Comparison of ENCODE assay signal across 15 mouse cellular contexts in the genomic region with DNA sequence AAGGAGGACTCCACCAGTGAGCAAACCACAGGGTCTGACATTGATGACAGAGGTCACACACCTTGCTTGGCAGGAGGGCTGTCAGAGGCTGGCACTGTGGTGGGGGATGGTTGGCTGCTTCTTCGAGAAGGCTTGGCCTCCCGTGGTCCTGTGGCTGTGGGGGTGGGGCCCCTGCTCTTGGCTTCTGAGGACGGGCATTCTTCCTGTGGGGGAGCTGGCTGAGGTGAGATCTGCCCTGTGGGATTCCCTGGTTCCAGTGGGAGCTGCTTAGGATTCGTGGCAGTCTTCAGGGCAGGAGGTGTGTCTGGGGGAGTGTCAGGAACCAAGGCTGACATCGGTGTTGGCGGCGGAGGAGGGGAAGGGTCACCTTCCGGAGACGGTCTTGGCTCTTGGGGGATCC. TPM values are rescaled to one million over a fixed set of nuclear protein-coding genes. Genes with fewer than 3 reads are reported as not detected.
DNase-seq lines count a peak whose midpoint lies in the region; ATAC-seq and TF ChIP-seq lines count a peak whose summit lies in the region.
"Had no signal": no experiment of that assay in that cellular context is flagged by ENCODE, and none has a peak within 500 bp of the region (broad histone marks: within the 10 kb centered on the region; RNA-seq: fewer than 3 reads in every experiment).

No protein-coding gene starts in this region.

- H3K36me3 ChIP-seq in kidney, embryonic 16.5 days (ENCODE audit: insufficient read depth, low read length) = peaks cover 45% of the 10 kb centered on the region
- peaks cover 49% of the 10 kb centered on the region for H3K36me3 ChIP-seq in E14TG2a.4 (ENCODE audit: insufficient read depth, low read length)
- H3K36me3 ChIP-seq in heart, embryonic 13.5 days = peaks cover 75% of the 10 kb centered on the region

- no peak overlapping the region for H3K4me3 ChIP-seq in cerebellum, adult 2 months (replicated peaks; ENCODE audit: insufficient read depth, low read depth, low read length)
- H3K4me3 ChIP-seq in kidney, embryonic 16.5 days (ENCODE audit: low read length) = no peak overlapping the region
- H3K4me3 ChIP-seq in E14TG2a.4 (replicated peaks; ENCODE audit: low read length) = peak overlapping the region; percentile 37
- no peak overlapping the region for H3K4me3 ChIP-seq in heart, embryonic 13.5 days
- H3K4me3 ChIP-seq: embryonic facial prominence, embryonic 10.5 days; limb, embryonic 15.5 days had no signal

- H3K4me1 ChIP-seq in cerebellum, adult 2 months (ENCODE audit: control insufficient read depth, insufficient read depth, low read length) = peaks cover 48% of the 10 kb centered on the region
- H3K4me1 ChIP-seq in kidney, embryonic 16.5 days (ENCODE audit: insufficient read depth, low read length) = peaks cover 10% of the 10 kb centered on the region
- H3K4me1 ChIP-seq in E14TG2a.4 (replicated peaks; ENCODE audit: low read depth, low read length) = peaks cover 75% of the 10 kb centered on the region
- peaks cover 57% of the 10 kb centered on the region for H3K4me1 ChIP-seq in heart, embryonic 13.5 days

- H3K9ac ChIP-seq in kidney, embryonic 16.5 days (replicated peaks; ENCODE audit: low read length) = no peak overlapping the region
- peak overlapping the region; percentile 55; the same call in 1 of the 2 replicates for H3K9ac ChIP-seq in heart, embryonic 13.5 days
- H3K9ac ChIP-seq: limb, embryonic 15.5 days had no signal

- TF ChIP-seq CTCF in cerebellum, adult 2 months (IDR thresholded peaks at IDR 0.05; ENCODE audit: borderline replicate concordance, insufficient read depth, low read depth, low read length) = no peak
- TF ChIP-seq CTCF in E14TG2a.4 (conservative IDR thresholded peaks at IDR 0.05; ENCODE audit: low read length) = no peak

- no peaks in the 10 kb centered on the region for H3K9me3 ChIP-seq in kidney, embryonic 16.5 days (ENCODE audit: low read length)
- no peaks in the 10 kb centered on the region for H3K9me3 ChIP-seq in E14TG2a.4 (ENCODE audit: low read length)
- H3K9me3 ChIP-seq in heart, embryonic 13.5 days = no peaks in the 10 kb centered on the region
- H3K9me3 ChIP-seq: embryonic facial prominence, embryonic 10.5 days; limb, embryonic 15.5 days had no signal

- TF ChIP-seq POLR2A in cerebellum, adult 2 months (IDR thresholded peaks at IDR 0.05; ENCODE audit: borderline replicate concordance, insufficient read depth, low read length) = no peak

- 10% methylated on average over 9 of the region's 9 CpGs for WGBS in cerebellum, adult 2 months
- 20% methylated on average over 9 of the region's 9 CpGs for WGBS in kidney, embryonic 16.5 days
- 25% methylated on average over 9 of the region's 9 CpGs for WGBS in heart, embryonic 13.5 days

- no peaks in the 10 kb centered on the region for H3K27me3 ChIP-seq in cerebellum, adult 2 months (ENCODE audit: control insufficient read depth, insufficient read depth, low read length)
- H3K27me3 ChIP-seq in kidney, embryonic 16.5 days (ENCODE audit: insufficient read depth, low read length) = no peaks in the 10 kb centered on the region
- H3K27me3 ChIP-seq in E14TG2a.4 (ENCODE audit: insufficient read depth, low read length) = peaks cover 20% of the 10 kb centered on the region
- H3K27me3 ChIP-seq in heart, embryonic 13.5 days (replicated peaks) = no peaks in the 10 kb centered on the region
- H3K27me3 ChIP-seq: limb, embryonic 15.5 days had no signal

- ATAC-seq in kidney, embryonic 16.5 days (ENCODE audit: low FRiP score, low TSS enrichment) = peak; percentile 25
- ATAC-seq in heart, embryonic 13.5 days (ENCODE audit: extremely low read depth, insufficient number of reproducible peaks, low FRiP score, low TSS enrichment) = no peak
- ATAC-seq: hindbrain, postnatal 0 days had no signal

- H3K4me2 ChIP-seq in kidney, embryonic 16.5 days (replicated peaks; ENCODE audit: low read depth, low read length) = no peak overlapping the region
- no peak overlapping the region for H3K4me2 ChIP-seq in heart, embryonic 13.5 days
- H3K4me2 ChIP-seq: limb, embryonic 15.5 days had no signal

- peak overlapping the region; percentile 41 for H3K27ac ChIP-seq in cerebellum, adult 2 months (ENCODE audit: insufficient read depth, low read length)
- H3K27ac ChIP-seq in kidney, embryonic 16.5 days (ENCODE audit: low read length) = no peak overlapping the region
- H3K27ac ChIP-seq in heart, embryonic 13.5 days (replicated peaks) = peak overlapping the region; percentile 41
- H3K27ac ChIP-seq: embryonic facial prominence, embryonic 10.5 days; hindbrain, postnatal 0 days; limb, embryonic 15.5 days had no signal

- DNase-seq in cerebellum, adult 2 months = peak; percentile 46 to 47
- no peak for DNase-seq in cerebellum, adult 8-10 months
- DNase-seq in kidney, postnatal 25 days = no peak
- DNase-seq in urinary bladder, postnatal 4 days (ENCODE audit: low spot score in 2 of 2) = no peak
- DNase-seq in gastrocnemius, adult 8-10 months (ENCODE audit: low spot score in 2 of 2) = no peak
- DNase-seq: adrenal gland, postnatal 36 days; lung, adult 18-20 months had no signal

RNA-seq across cellular contexts. Expression of gene Map7d1, which starts 14.2 kb away (rescaled TPM):
- polyA plus RNA-seq in cerebellum, adult 2 months (2012; rRNA removed) = 274 and 283 TPM in 2 replicates
- 31.5 and 32.2 TPM in 2 replicates for polyA plus RNA-seq in kidney, embryonic 16.5 days (2015; fragmentation: Nextera tagmentation; extraction: Ambion mirVana)
- polyA plus RNA-seq in heart, embryonic 13.5 days (2015; fragmentation: Nextera tagmentation; extraction: Ambion mirVana) = 36.7 and 37.1 TPM in 2 replicates
- 100 to 1,000 TPM; 138 to 195 (median 173) TPM for total RNA-seq in gastrocnemius, adult 8-10 months (2022)

RNA-seq across cellular contexts. Expression of gene Trappc3, which starts 20.2 kb away (rescaled TPM):
- polyA plus RNA-seq in cerebellum, adult 2 months (2012; rRNA removed) = 175 TPM in 2 replicates
- polyA plus RNA-seq in kidney, embryonic 16.5 days (2015; fragmentation: Nextera tagmentation; extraction: Ambion mirVana) = 113 and 120 TPM in 2 replicates
- 68.5 and 74.5 TPM in 2 replicates for polyA plus RNA-seq in heart, embryonic 13.5 days (2015; fragmentation: Nextera tagmentation; extraction: Ambion mirVana)
- 10 to 100 TPM; 19.7 to 23.2 (median 22.3) TPM for total RNA-seq in gastrocnemius, adult 8-10 months (2022)

RNA-seq across cellular contexts. Expression of gene Thrap3, which starts 39.4 kb away (rescaled TPM):
- 122 TPM in 2 replicates for polyA plus RNA-seq in cerebellum, adult 2 months (2012; rRNA removed)
- 210 and 218 TPM in 2 replicates for polyA plus RNA-seq in kidney, embryonic 16.5 days (2015; fragmentation: Nextera tagmentation; extraction: Ambion mirVana)
- polyA plus RNA-seq in heart, embryonic 13.5 days (2015; fragmentation: Nextera tagmentation; extraction: Ambion mirVana) = 127 and 134 TPM in 2 replicates
- total RNA-seq in gastrocnemius, adult 8-10 months (2022) = 100 to 1,000 TPM in 3 of 4 experiments, 10 to 100 TPM in 1; 95.8 to 107 (median 105) TPM

RNA-seq across cellular contexts. Expression of gene Col8a2, which starts 44.6 kb away (rescaled TPM):
- polyA plus RNA-seq in cerebellum, adult 2 months (2012; rRNA removed) = 0.93 and 2.0 TPM in 2 replicates
- 11.1 and 11.4 TPM in 2 replicates for polyA plus RNA-seq in kidney, embryonic 16.5 days (2015; fragmentation: Nextera tagmentation; extraction: Ambion mirVana)
- 4.2 and 4.9 TPM in 2 replicates for polyA plus RNA-seq in heart, embryonic 13.5 days (2015; fragmentation: Nextera tagmentation; extraction: Ambion mirVana)
- 1 to 10 TPM in 2 of 4 experiments, under 1 TPM in 2; 0.46 to 1.6 (median 1.1) TPM for total RNA-seq in gastrocnemius, adult 8-10 months (2022)
- total RNA-seq: granulocyte monocyte progenitor cell, adult 5-6 weeks; MEL had no signal

Comparison
In these comparisons a context has a peak if more than half of its experiments do, and no peak if none do; other contexts are left out.
1. DNase-seq: peak in cerebellum, adult 2 months (2 of 2); none in cerebellum, adult 8-10 months (single experiment), kidney, postnatal 25 days (0 of 2), urinary bladder, postnatal 4 days (0 of 2) and gastrocnemius, adult 8-10 months (0 of 2).